Mouse (Mus musculus): Measurements from ENCODE around the gene Sult2a3. TPM values are rescaled to one million over a fixed set of nuclear protein-coding genes. Genes with fewer than 3 reads are reported as not detected.
"Not testable (repeated sequence)": the region's sequence is repeated elsewhere in the genome, so short reads cannot be mapped to it uniquely, and the experiment has no call there.

Gene Sult2a3
- total RNA-seq (2021) = not detected

GRCm38 (mm10) chr7:14122944-14123343, at the start of gene Sult2a3:
Gene Sult2a3, minus strand, starts transcription at chr7:14123044.
- no peak for DNase-seq

- DNase-seq = no peak
Measured at GRCm38 (mm10) chr7:14120436-14120835, 2.4 kb downstream of the Sult2a3 start.

- DNase-seq = not testable (repeated sequence)
Measured at GRCm38 (mm10) chr7:14119865-14120264, 3.0 kb downstream of the Sult2a3 start.

- no peak for DNase-seq
Measured at GRCm38 (mm10) chr7:14116761-14117160, 6.1 kb downstream of the Sult2a3 start.

- not testable (repeated sequence) for DNase-seq
Measured at GRCm38 (mm10) chr7:14114471-14114870, 8.4 kb downstream of the Sult2a3 start.

GRCm38 (mm10) chr7:14047821-14048220, 75.0 kb downstream of the Sult2a3 start:
- not testable (repeated sequence) for DNase-seq

GRCm38 (mm10) chr7:14030831-14031230, 92.0 kb downstream of the Sult2a3 start:
- not testable (repeated sequence) for DNase-seq

Other genes starting within 250 kb of the Sult2a3 start
- gene Sult2a4, start 133.4 kb downstream of the Sult2a3 start, total RNA-seq (2021) = not detected
- not detected for gene Sult2a6, start 131.8 kb upstream of the Sult2a3 start, total RNA-seq (2021)
- gene Obox8, start 210.5 kb upstream of the Sult2a3 start, total RNA-seq (2021) = not detected

All from heart, postnatal 4 days (tissue).